Mouse (Mus musculus): ENCODE data around the gene Carmil2. TPM values are rescaled to one million over a fixed set of nuclear protein-coding genes. Genes with fewer than 3 reads are reported as not detected.

Gene Carmil2
- polyA plus RNA-seq, 1 experiment from 2014 or later: 0.26 TPM

DNA sequence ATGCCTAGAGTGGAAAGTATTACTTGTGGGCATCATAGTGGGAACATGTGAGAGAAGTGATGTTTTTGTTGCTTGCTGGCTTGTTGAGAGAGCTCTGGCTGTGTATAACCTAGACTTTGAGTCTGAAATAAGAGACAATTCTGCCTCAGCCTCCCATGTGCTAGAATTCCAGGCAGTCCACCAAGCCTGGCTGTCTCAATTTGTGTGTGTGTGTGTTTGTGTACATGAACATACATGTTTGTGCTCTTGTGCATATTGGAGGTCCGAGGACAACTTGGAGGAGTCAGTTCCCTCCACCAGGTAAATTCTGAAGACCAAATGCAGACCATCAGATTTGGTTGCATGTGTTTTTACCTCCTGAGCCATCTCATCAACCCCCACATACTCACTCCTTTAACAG lies 40.9 kb upstream of the Carmil2 start:
- H3K9me3 ChIP-seq (ENCODE audit: low read length): no peaks in the 10 kb centered on the region
- DNase-seq (ENCODE audit: low spot score) (no peak), ATAC-seq (no peak)
- H3K27me3 ChIP-seq (replicated peaks; ENCODE audit: insufficient read depth, low read length): no peaks in the 10 kb centered on the region
- no peaks in the 10 kb centered on the region for H3K36me3 ChIP-seq (ENCODE audit: insufficient read depth, low read length)
- WGBS: 95% methylated on average over 1 of the region's 1 CpGs
- no peak overlapping the region for H3K27ac ChIP-seq (ENCODE audit: low read length)
- H3K9ac ChIP-seq (replicated peaks; ENCODE audit: low read depth): no peak overlapping the region
- TF ChIP-seq CTCF (IDR thresholded peaks at IDR 0.05) (no peak), EP300 (IDR thresholded peaks at IDR 0.05) (no peak)
- H3K4me3 ChIP-seq (ENCODE audit: low read depth, low read length): no peak overlapping the region
- H3K4me2 ChIP-seq (replicated peaks; ENCODE audit: low read depth, low read length): no peak overlapping the region
- H3K4me1 ChIP-seq (ENCODE audit: insufficient read depth, low read depth, low read length): no peaks in the 10 kb centered on the region

DNA sequence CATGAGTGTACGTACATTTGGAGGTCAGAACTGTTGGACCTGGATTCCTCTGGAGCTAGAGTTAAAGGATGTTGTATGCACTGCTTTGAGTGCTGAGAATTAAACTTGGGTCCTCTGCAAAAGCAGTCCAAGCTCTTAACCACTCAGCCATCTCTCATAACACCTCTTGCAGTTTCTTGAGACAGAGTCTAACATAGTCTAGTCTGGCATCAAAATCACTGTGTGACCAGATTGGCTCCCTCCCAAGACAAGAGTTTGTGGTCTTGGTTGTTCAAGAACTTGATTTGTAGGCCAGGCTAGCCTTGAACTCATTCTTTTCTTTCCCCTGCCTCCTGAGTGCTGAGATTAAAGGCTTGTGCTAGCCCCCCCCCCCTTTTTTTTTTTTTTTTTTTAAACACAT lies 37.1 kb upstream of the Carmil2 start:
- Histone ChIP-seq H3K4me1 (ENCODE audit: insufficient read depth, low read depth, low read length) (no peaks in the 10 kb centered on the region), H3K27ac (ENCODE audit: low read length) (no peak overlapping the region), H3K27me3 (replicated peaks; ENCODE audit: insufficient read depth, low read length) (no peaks in the 10 kb centered on the region), H3K9ac (replicated peaks; ENCODE audit: low read depth) (no peak overlapping the region), H3K4me2 (replicated peaks; ENCODE audit: low read depth, low read length) (no peak overlapping the region), H3K9me3 (ENCODE audit: low read length) (no peaks in the 10 kb centered on the region), H3K36me3 (ENCODE audit: insufficient read depth, low read length) (no peaks in the 10 kb centered on the region), H3K4me3 (ENCODE audit: low read depth, low read length) (no peak overlapping the region)
- no peak for DNase-seq (ENCODE audit: low spot score)
- ATAC-seq: no peak
- TF ChIP-seq EP300 (IDR thresholded peaks at IDR 0.05): no peak
- no peak for TF ChIP-seq CTCF (IDR thresholded peaks at IDR 0.05)
- WGBS: 88% methylated on average over 1 of the region's 1 CpGs

DNA sequence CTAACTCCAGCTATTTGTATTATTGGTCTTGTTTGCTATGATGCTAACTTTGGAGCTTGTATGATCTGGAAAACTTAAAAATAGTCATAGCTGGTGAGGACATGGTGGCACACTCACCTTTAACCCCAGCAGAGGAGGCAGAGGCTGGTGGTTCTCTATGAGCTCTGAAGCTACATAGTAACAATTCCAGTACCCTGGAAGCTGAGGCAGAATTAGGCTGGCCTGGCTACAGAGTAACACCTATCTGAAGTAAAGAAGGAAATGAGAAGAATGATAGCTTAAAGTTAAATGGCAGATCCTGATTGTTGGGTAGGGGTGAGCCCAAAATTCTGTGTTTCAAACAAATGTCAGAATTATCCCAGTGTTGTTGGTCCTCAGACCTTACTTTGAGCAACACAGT lies 28.4 kb upstream of the Carmil2 start:
- Histone ChIP-seq H3K4me1 (ENCODE audit: insufficient read depth, low read depth, low read length) (no peaks in the 10 kb centered on the region), H3K27me3 (replicated peaks; ENCODE audit: insufficient read depth, low read length) (no peaks in the 10 kb centered on the region), H3K36me3 (ENCODE audit: insufficient read depth, low read length) (no peaks in the 10 kb centered on the region), H3K9ac (replicated peaks; ENCODE audit: low read depth) (no peak overlapping the region), H3K9me3 (ENCODE audit: low read length) (no peaks in the 10 kb centered on the region), H3K27ac (ENCODE audit: low read length) (no peak overlapping the region), H3K4me2 (replicated peaks; ENCODE audit: low read depth, low read length) (no peak overlapping the region), H3K4me3 (ENCODE audit: low read depth, low read length) (no peak overlapping the region)
- DNase-seq (ENCODE audit: low spot score): no peak
- no peak for TF ChIP-seq CTCF (IDR thresholded peaks at IDR 0.05)
- TF ChIP-seq EP300 (IDR thresholded peaks at IDR 0.05): no peak
- ATAC-seq: no peak

DNA sequence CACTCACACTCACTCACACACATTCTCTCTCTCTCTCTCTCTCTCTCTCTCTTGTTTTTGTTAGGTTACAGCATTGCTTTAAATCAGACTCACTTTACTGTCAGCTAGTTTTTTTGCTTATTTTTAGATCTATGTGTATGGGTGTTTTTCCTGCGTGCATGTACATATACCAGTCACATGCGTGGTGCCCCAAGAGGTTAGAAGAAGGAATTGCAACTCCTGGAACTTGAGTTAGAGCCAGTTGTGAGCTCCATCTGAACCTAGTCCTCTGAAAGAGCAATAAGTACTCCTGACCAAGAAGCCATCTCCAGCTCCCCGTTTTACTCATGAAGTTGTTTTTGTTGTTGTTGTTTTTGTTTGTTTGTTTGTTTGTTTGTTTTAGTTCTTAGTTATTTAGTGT lies 24.9 kb upstream of the Carmil2 start:
- 63% methylated on average over 3 of the region's 3 CpGs for WGBS
- H3K4me1 ChIP-seq (ENCODE audit: insufficient read depth, low read depth, low read length): no peaks in the 10 kb centered on the region
- ATAC-seq: peak; percentile 62
- H3K9ac ChIP-seq (replicated peaks; ENCODE audit: low read depth): no peak overlapping the region
- peaks cover 21% of the 10 kb centered on the region; the same call in 1 of the 2 replicates for H3K36me3 ChIP-seq (ENCODE audit: insufficient read depth, low read length)
- H3K4me2 ChIP-seq (replicated peaks; ENCODE audit: low read depth, low read length): no peak overlapping the region
- H3K4me3 ChIP-seq (ENCODE audit: low read depth, low read length): no peak overlapping the region
- no peaks in the 10 kb centered on the region for H3K9me3 ChIP-seq (ENCODE audit: low read length)
- no peak for TF ChIP-seq EP300 (IDR thresholded peaks at IDR 0.05)
- TF ChIP-seq CTCF (IDR thresholded peaks at IDR 0.05): peak; percentile 73
- DNase-seq (ENCODE audit: low spot score): peak; percentile 81
- H3K27me3 ChIP-seq (replicated peaks; ENCODE audit: insufficient read depth, low read length): no peaks in the 10 kb centered on the region
- no peak overlapping the region for H3K27ac ChIP-seq (ENCODE audit: low read length)

DNA sequence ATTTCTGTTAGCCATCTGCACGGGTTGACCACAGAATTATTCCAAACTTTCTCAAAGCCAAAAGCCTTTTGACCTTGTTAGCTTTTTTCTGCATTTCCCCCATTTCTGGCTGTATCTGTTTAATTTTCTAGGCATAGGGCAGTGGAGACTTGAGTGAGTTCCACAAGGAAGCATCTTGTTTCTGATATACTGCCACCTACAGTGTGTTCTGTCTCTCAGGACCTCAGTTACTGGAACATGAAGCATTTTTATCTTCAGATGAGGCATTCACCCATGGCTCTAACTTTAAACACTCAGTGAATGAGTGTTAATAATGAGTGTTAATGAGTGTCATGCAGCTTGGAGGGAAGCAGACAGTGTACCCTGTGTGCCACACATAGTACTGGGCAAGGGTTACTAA lies 8.2 kb upstream of the Carmil2 start:
- Histone ChIP-seq H3K9me3 (ENCODE audit: low read length) (no peaks in the 10 kb centered on the region), H3K4me1 (ENCODE audit: insufficient read depth, low read depth, low read length) (no peaks in the 10 kb centered on the region), H3K4me2 (replicated peaks; ENCODE audit: low read depth, low read length) (no peak overlapping the region), H3K9ac (replicated peaks; ENCODE audit: low read depth) (no peak overlapping the region), H3K27me3 (replicated peaks; ENCODE audit: insufficient read depth, low read length) (no peaks in the 10 kb centered on the region), H3K4me3 (ENCODE audit: low read depth, low read length) (no peak overlapping the region), H3K27ac (ENCODE audit: low read length) (no peak overlapping the region), H3K36me3 (ENCODE audit: insufficient read depth, low read length) (peaks cover 67% of the 10 kb centered on the region)
- WGBS: 79% methylated on average over 1 of the region's 1 CpGs
- TF ChIP-seq CTCF (IDR thresholded peaks at IDR 0.05): peak; percentile 38
- TF ChIP-seq EP300 (IDR thresholded peaks at IDR 0.05): no peak
- ATAC-seq: no peak
- DNase-seq (ENCODE audit: low spot score): no peak

DNA sequence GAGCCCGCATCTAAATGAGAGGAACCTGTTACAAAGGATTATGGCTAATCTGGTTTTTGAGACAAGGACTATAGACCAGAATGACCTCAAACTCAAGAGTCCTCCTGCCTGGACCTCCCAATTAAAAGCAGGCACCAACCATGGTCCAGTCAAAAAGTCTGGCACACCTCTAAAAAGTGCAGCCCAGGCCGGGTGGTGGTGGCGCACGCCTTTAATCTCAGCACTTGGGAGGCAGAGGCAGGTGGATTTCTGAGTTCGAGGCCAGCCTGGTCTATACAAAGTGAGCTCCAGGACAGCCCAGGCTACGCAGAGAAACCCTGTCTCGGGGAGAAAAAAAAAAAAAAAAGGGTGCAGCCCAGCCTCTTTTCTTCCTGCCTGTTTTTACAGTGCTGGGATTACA lies 749 bp upstream of the Carmil2 start:
- Histone ChIP-seq H3K36me3 (ENCODE audit: insufficient read depth, low read length) (peaks cover 24% of the 10 kb centered on the region), H3K4me1 (ENCODE audit: insufficient read depth, low read depth, low read length) (no peaks in the 10 kb centered on the region), H3K9ac (replicated peaks; ENCODE audit: low read depth) (no peak overlapping the region), H3K4me3 (ENCODE audit: low read depth, low read length) (no peak overlapping the region), H3K9me3 (ENCODE audit: low read length) (no peaks in the 10 kb centered on the region), H3K27me3 (replicated peaks; ENCODE audit: insufficient read depth, low read length) (no peaks in the 10 kb centered on the region), H3K4me2 (replicated peaks; ENCODE audit: low read depth, low read length) (no peak overlapping the region), H3K27ac (ENCODE audit: low read length) (no peak overlapping the region)
- 71% methylated on average over 7 of the region's 7 CpGs for WGBS
- TF ChIP-seq EP300 (IDR thresholded peaks at IDR 0.05) (no peak), CTCF (IDR thresholded peaks at IDR 0.05) (no peak)
- no peak for DNase-seq (ENCODE audit: low spot score)
- ATAC-seq: no peak

DNA sequence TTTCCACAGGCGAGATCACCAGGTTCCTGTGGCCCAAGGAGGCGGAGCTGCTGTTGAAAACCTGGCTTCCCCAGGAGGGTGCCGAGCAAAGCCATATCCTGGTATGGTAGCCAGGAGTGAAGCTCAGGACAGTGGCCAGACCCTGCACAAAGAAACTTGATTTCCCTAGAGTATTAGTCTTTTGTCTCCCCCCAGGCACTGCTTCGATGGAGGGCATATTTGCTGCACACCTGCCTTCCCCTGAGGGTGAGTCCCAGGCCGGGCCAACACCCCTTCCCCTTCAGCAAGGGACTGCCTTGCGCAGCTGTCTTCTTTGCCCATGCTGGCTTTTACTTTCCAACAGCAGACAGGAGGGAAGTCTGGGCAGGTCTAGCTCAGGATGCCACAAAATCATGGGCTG lies 477 bp downstream of the Carmil2 start:
- TF ChIP-seq CTCF (IDR thresholded peaks at IDR 0.05) (no peak), EP300 (IDR thresholded peaks at IDR 0.05) (no peak)
- no peaks in the 10 kb centered on the region for H3K27me3 ChIP-seq (replicated peaks; ENCODE audit: insufficient read depth, low read length)
- H3K27ac ChIP-seq (ENCODE audit: low read length): no peak overlapping the region
- H3K4me3 ChIP-seq (ENCODE audit: low read depth, low read length): no peak overlapping the region
- 64% methylated on average over 6 of the region's 6 CpGs for WGBS
- H3K9me3 ChIP-seq (ENCODE audit: low read length): no peaks in the 10 kb centered on the region
- no peak for ATAC-seq
- no peak for DNase-seq (ENCODE audit: low spot score)
- peaks cover 12% of the 10 kb centered on the region; the same call in 1 of the 2 replicates for H3K36me3 ChIP-seq (ENCODE audit: insufficient read depth, low read length)
- no peak overlapping the region for H3K4me2 ChIP-seq (replicated peaks; ENCODE audit: low read depth, low read length)
- H3K9ac ChIP-seq (replicated peaks; ENCODE audit: low read depth): no peak overlapping the region
- no peaks in the 10 kb centered on the region for H3K4me1 ChIP-seq (ENCODE audit: insufficient read depth, low read depth, low read length)

Data from lung, postnatal 0 days (tissue).